Mouse (Mus musculus) thymus, postnatal 10 days (tissue): ENCODE results near the gene Olfr548-ps1.

Experiments
- DNase-seq, 2 experiments: peaks; one replicate each; pipeline ENCODE4 v3.0.0; 2021; ENCODE audit warnings: low spot score in 2 of 2

Olfr548-ps1 gene

DNA sequence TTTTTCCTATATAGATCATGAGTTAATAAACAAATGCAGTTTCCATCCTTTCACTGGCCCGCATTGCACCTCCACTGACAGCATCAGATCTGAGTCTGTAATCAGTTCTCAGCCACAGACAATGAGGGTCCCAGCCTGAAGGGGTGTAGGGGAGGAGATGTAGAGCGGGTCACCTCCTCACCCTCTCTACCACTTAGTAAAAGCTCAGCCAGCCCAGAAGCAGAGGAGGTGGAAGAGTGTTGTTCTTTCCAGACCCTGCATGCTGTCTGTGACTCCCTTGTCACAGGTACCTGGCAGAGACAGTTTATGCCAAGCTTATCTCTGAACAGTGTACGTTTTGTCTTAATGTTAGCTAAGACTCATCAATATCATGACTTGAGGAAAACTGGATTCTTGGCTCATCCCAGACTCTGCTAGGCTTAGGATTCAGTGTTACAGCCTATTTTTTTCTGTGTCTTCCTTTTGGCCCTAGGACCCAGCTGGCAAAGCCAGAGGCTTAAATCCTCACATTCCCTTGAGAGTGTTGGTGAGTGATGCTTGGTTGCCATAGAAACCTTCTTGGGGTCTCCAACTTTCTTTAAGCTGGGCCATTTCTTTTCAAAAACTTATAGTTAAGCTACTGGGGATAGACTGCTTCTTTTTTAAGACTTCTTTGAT is 32.6 kb downstream of the Olfr548-ps1 start:
- DNase-seq: no peak

DNA sequence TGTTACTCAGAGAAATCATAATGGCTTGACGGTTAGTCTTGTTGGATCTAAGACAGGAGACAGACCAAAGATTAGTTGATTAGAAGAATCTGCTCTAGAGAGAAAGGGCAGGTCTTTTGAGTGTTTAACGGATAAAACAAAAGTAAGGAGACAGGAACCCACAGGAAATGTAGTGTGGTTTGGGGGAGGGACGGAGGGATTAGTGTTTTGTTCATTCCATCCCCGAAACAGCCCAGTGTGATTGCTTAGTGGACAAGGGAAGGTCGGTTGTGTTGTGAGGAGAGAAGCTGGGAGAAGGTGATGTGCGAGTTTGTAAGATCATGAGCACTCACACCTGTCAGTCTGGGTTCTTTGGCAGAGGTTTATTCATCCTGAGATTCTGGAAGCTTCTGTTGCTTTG is 35.3 kb downstream of the Olfr548-ps1 start:
- DNase-seq: no peak

DNA sequence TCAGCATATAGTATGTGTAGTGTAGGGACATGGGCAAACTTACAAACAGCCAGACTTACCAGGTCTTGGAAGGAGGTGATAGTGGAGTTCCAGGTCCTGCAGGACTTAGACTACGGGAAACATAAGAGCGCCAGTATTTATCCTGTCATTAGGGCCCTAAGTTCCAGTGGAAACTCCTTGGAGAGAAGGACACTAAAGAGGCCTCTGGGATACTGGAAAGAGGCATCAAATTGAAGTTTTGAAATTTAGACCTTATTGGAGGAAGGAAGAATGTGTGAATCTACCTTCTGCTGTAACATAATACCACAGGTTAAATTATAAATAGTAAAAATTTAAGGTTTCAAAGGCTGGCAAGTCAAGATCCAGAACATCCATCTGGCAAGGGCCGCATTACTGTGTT is 51.1 kb downstream of the Olfr548-ps1 start, which contains the start of gene Olfr551:
TSS of gene Olfr551 (minus strand) at position 101 of the 400 bp plus-strand sequence.
- DNase-seq: no peak
